In the genomic region with DNA sequence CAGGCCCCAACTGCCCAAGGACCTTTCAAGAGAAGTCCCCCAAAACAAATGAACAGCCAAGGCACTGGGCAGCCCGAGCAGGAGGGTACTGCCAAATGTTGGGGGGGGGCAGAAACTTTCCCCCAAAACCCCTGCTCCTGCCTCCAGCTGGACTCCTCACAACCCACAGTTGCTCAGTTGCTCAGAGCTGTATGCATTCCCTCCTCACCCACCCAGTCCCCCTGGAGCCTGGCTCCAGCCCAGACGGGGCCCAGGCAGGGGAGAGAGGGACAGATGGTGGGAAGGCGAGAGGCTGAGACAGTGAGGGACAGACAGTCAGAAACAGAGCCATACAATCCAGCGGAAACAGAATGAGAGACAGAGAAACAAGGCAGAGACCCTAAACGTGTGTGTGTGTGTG, we compare ENCODE assay signal across 9 mouse cellular contexts.
A peak's percentile ranks its signal among the peaks of the same experiment; 100 is the strongest.
DNase-seq lines count a peak whose midpoint lies in the region; ATAC-seq and TF ChIP-seq lines count a peak whose summit lies in the region.
"Had no signal": no experiment of that assay in that cellular context is flagged by ENCODE, and none has a peak within 500 bp of the region (broad histone marks: within the 10 kb centered on the region; RNA-seq: fewer than 3 reads in every experiment).

No protein-coding gene starts in this region.

- ATAC-seq in heart, embryonic 11.5 days (replicated peaks; ENCODE audit: insufficient number of reproducible peaks, low FRiP score, low TSS enrichment), result no peak
- no peak for ATAC-seq in limb, embryonic 11.5 days (ENCODE audit: insufficient number of reproducible peaks, low FRiP score, low TSS enrichment, low read depth)
- ATAC-seq in stomach, postnatal 0 days (ENCODE audit: low FRiP score, low TSS enrichment), result no peak; the same call in 1 of the 2 replicates

- H3K27ac ChIP-seq in heart, embryonic 11.5 days (ENCODE audit: low read depth, low read length), result peak overlapping the region; percentile 43; the same call in 1 of the 2 replicates
- H3K27ac ChIP-seq in limb, embryonic 11.5 days (replicated peaks; ENCODE audit: low read depth, low read length), result peak overlapping the region; percentile 9; the same call in 1 of the 2 replicates
- H3K27ac ChIP-seq in stomach, postnatal 0 days (replicated peaks), result 0 out of 2 replicates have a peak overlapping the region, but pooled peaks have one; percentile 13

- H3K4me2 ChIP-seq in heart, embryonic 11.5 days, result no peak overlapping the region
- H3K4me2 ChIP-seq in limb, embryonic 11.5 days (ENCODE audit: low read depth, severe bottlenecking), result no peak overlapping the region
- no peak overlapping the region; the same call in 1 of the 2 replicates for H3K4me2 ChIP-seq in stomach, postnatal 0 days (replicated peaks; ENCODE audit: low read depth)

- DNase-seq in heart, adult 18-20 months, result no peak
- peak; percentile 57 for DNase-seq in retina, postnatal 1 day
- no peak for DNase-seq in retina, embryonic 14.5 days (ENCODE audit: low spot score)
- no peak for DNase-seq in limb, embryonic 11.5 days (ENCODE audit: low spot score)
- DNase-seq in stomach, postnatal 0 days (ENCODE audit: low spot score), result no peak
- no peak for DNase-seq in ovary, postnatal 10 days (ENCODE audit: low spot score)
- DNase-seq in embryo, embryonic 10 days (ENCODE audit: low spot score), result no peak
- DNase-seq: adrenal gland, postnatal 10 days had no signal

- peaks cover 22% of the 10 kb centered on the region for H3K36me3 ChIP-seq in heart, embryonic 11.5 days (ENCODE audit: control insufficient read depth, insufficient read depth, low read length)
- peaks cover 25% of the 10 kb centered on the region for H3K36me3 ChIP-seq in limb, embryonic 11.5 days (ENCODE audit: control insufficient read depth, insufficient read depth, low read length)
- peaks cover 13% of the 10 kb centered on the region for H3K36me3 ChIP-seq in stomach, postnatal 0 days (ENCODE audit: control insufficient read depth, insufficient read depth, low read length)

- peaks cover 14% of the 10 kb centered on the region for H3K4me1 ChIP-seq in heart, embryonic 11.5 days (ENCODE audit: control insufficient read depth, insufficient read depth, low read length)
- peaks cover 35% of the 10 kb centered on the region for H3K4me1 ChIP-seq in limb, embryonic 11.5 days (ENCODE audit: control insufficient read depth, insufficient read depth, low read length)
- H3K4me1 ChIP-seq in stomach, postnatal 0 days (replicated peaks; ENCODE audit: control insufficient read depth, insufficient read depth), result peaks cover 5% of the 10 kb centered on the region; the same call in 1 of the 2 replicates

- no peaks in the 10 kb centered on the region for H3K9me3 ChIP-seq in heart, embryonic 11.5 days (replicated peaks; ENCODE audit: control insufficient read depth, low read length)
- H3K9me3 ChIP-seq in limb, embryonic 11.5 days (ENCODE audit: control insufficient read depth, low read length), result no peaks in the 10 kb centered on the region
- no peaks in the 10 kb centered on the region for H3K9me3 ChIP-seq in stomach, postnatal 0 days (ENCODE audit: control insufficient read depth, low read length)

- WGBS in heart, embryonic 11.5 days (ENCODE audit: insufficient replicate concordance), result 60% methylated on average over 5 of the region's 5 CpGs
- 52% methylated on average over 5 of the region's 5 CpGs for WGBS in limb, embryonic 11.5 days
- 40% methylated on average over 5 of the region's 5 CpGs for WGBS in stomach, postnatal 0 days

- H3K27me3 ChIP-seq in heart, embryonic 11.5 days (ENCODE audit: control insufficient read depth, insufficient read depth, low read length), result no peaks in the 10 kb centered on the region
- no peaks in the 10 kb centered on the region for H3K27me3 ChIP-seq in limb, embryonic 11.5 days (ENCODE audit: control insufficient read depth, insufficient read depth, low read length)
- H3K27me3 ChIP-seq in stomach, postnatal 0 days (ENCODE audit: control insufficient read depth, insufficient read depth, low read length), result no peaks in the 10 kb centered on the region

- no peak for TF ChIP-seq CTCF in stomach, postnatal 0 days (IDR thresholded peaks at IDR 0.05; ENCODE audit: low read depth)

- no peak overlapping the region for H3K9ac ChIP-seq in heart, embryonic 11.5 days (ENCODE audit: low read depth, low read length)
- H3K9ac ChIP-seq in limb, embryonic 11.5 days (ENCODE audit: low read length), result no peak overlapping the region
- H3K9ac ChIP-seq in stomach, postnatal 0 days (ENCODE audit: low read length), result no peak overlapping the region

- TF ChIP-seq EP300 in stomach, postnatal 0 days (optimal IDR thresholded peaks at IDR 0.05), result no peak

- H3K4me3 ChIP-seq in heart, embryonic 11.5 days (ENCODE audit: low read depth, low read length), result no peak overlapping the region
- no peak overlapping the region for H3K4me3 ChIP-seq in limb, embryonic 11.5 days (ENCODE audit: low read depth, low read length)
- no peak overlapping the region for H3K4me3 ChIP-seq in stomach, postnatal 0 days (ENCODE audit: low read depth, low read length)
